Mouse (Mus musculus) liver, embryonic 12.5 days (tissue): ENCODE measurements at regions not wholly inside any gene's neighbourhood (a gene's known extent, or its start where the extent isn't known, plus 50 kb on each side); places are given as distances from the start of the nearest gene placed in this dataset.

Source experiments
- ATAC-seq: fragments of 200-750 bp; cut with Nextera tagmentation; 2 replicates; pipeline ENCODE4 v1.8.0; 2017; ENCODE audit warnings: moderate number of reproducible peaks, mild to moderate bottlenecking, moderate library complexity
- H3K27ac ChIP-seq: fragments of 300-500 bp; sonication (generic); 2 replicates; pipeline ENCODE4 v1.5.1; 2016; ENCODE audit warnings: mild to moderate bottlenecking
- H3K27me3 ChIP-seq: fragments of 300-500 bp; sonication (generic); replicated peaks from 2 replicates; pipeline ENCODE4 v1.6.1; 2016; ENCODE audit warnings: mild to moderate bottlenecking, moderate library complexity
- H3K36me3 ChIP-seq: fragments of 300-500 bp; sonication (generic); 2 replicates; pipeline ENCODE4 v1.6.1; 2016; ENCODE audit warnings: mild to moderate bottlenecking, moderate library complexity
- H3K4me1 ChIP-seq: fragments of 300-500 bp; sonication (generic); 2 replicates; pipeline ENCODE4 v1.6.1; 2016
- H3K4me2 ChIP-seq: fragments of 300-500 bp; sonication (generic); 2 replicates; pipeline ENCODE4 v1.6.1; 2016; ENCODE audit warnings: mild to moderate bottlenecking, moderate library complexity
- H3K4me3 ChIP-seq: fragments of 300-500 bp; sonication (generic); 2 replicates; pipeline ENCODE4 v1.5.1; 2016; ENCODE audit warnings: mild to moderate bottlenecking, moderate library complexity
- H3K9ac ChIP-seq: fragments of 300-500 bp; sonication (generic); 2 replicates; pipeline ENCODE4 v1.6.1; 2016; ENCODE audit warnings: mild to moderate bottlenecking, moderate library complexity
- H3K9me3 ChIP-seq: fragments of 300-500 bp; sonication (generic); replicated peaks from 2 replicates; pipeline ENCODE4 v1.6.1; 2016; ENCODE audit warnings: mild to moderate bottlenecking, moderate library complexity
- WGBS: fragments of 180-500 bp; shearing (Covaris S2); methylation state at CpG from one replicate; pipeline ENCODE4 v1.1.7; 2016; ENCODE audit not compliant: insufficient replicate concordance; 5-methylcytosine and 5-hydroxymethylcytosine counted together

GRCm38 (mm10) chr9:85095234-85095633 is 217.3 kb upstream of the Gm11114 start:
- no peak overlapping the region for H3K4me2 ChIP-seq
- WGBS, result 58% methylated on average over 3 of the region's 3 CpGs
- H3K4me3 ChIP-seq, result no peak overlapping the region
- no peak overlapping the region for H3K9ac ChIP-seq
- H3K36me3 ChIP-seq, result no peaks in the 10 kb centered on the region
- ATAC-seq, result no peak
- H3K27ac ChIP-seq, result no peak overlapping the region
- H3K4me1 ChIP-seq, result no peaks in the 10 kb centered on the region
- no peaks in the 10 kb centered on the region for H3K27me3 ChIP-seq
- H3K9me3 ChIP-seq, result no peaks in the 10 kb centered on the region

- H3K4me1 ChIP-seq, result no peaks in the 10 kb centered on the region
- no peaks in the 10 kb centered on the region for H3K9me3 ChIP-seq
- no peak overlapping the region for H3K4me3 ChIP-seq
- no peak overlapping the region for H3K27ac ChIP-seq
- WGBS, result 58% methylated on average over 4 of the region's 4 CpGs
- ATAC-seq, result no peak
- H3K27me3 ChIP-seq, result no peaks in the 10 kb centered on the region
- no peaks in the 10 kb centered on the region for H3K36me3 ChIP-seq
- no peak overlapping the region for H3K4me2 ChIP-seq
- no peak overlapping the region for H3K9ac ChIP-seq
These were observed 216.1 kb upstream of the Gm11114 start for GRCm38 (mm10) chr9:85096520-85096919.

- no peak overlapping the region for H3K4me3 ChIP-seq
- ATAC-seq, result no peak
- no peak overlapping the region for H3K27ac ChIP-seq
- peaks cover 4% of the 10 kb centered on the region; the same call in 1 of the 2 replicates for H3K4me1 ChIP-seq
- 23% methylated on average over 3 of the region's 3 CpGs for WGBS
- no peak overlapping the region for H3K9ac ChIP-seq
- H3K9me3 ChIP-seq, result no peaks in the 10 kb centered on the region
- no peaks in the 10 kb centered on the region for H3K27me3 ChIP-seq
- no peaks in the 10 kb centered on the region for H3K36me3 ChIP-seq
- no peak overlapping the region for H3K4me2 ChIP-seq
These were observed 199.6 kb upstream of the Gm11114 start for GRCm38 (mm10) chr9:85112928-85113327.

- no peak for ATAC-seq
- H3K4me1 ChIP-seq, result peaks cover 4% of the 10 kb centered on the region; the same call in 1 of the 2 replicates
- no peak overlapping the region for H3K27ac ChIP-seq
- H3K36me3 ChIP-seq, result no peaks in the 10 kb centered on the region
- H3K27me3 ChIP-seq, result no peaks in the 10 kb centered on the region
- H3K9me3 ChIP-seq, result no peaks in the 10 kb centered on the region
- H3K4me2 ChIP-seq, result no peak overlapping the region
- H3K9ac ChIP-seq, result no peak overlapping the region
- H3K4me3 ChIP-seq, result no peak overlapping the region
- 61% methylated on average over 2 of the region's 2 CpGs for WGBS
These were observed 198.3 kb upstream of the Gm11114 start for GRCm38 (mm10) chr9:85114234-85114633.

GRCm38 (mm10) chr9:85120061-85120460 is 192.5 kb upstream of the Gm11114 start:
- H3K4me3 ChIP-seq, result no peak overlapping the region
- H3K27me3 ChIP-seq, result no peaks in the 10 kb centered on the region
- H3K9me3 ChIP-seq, result no peaks in the 10 kb centered on the region
- no peak overlapping the region for H3K9ac ChIP-seq
- no peaks in the 10 kb centered on the region for H3K36me3 ChIP-seq
- no peak overlapping the region for H3K4me2 ChIP-seq
- 10% methylated on average over 1 of the region's 1 CpGs for WGBS
- ATAC-seq, result no peak
- no peak overlapping the region for H3K27ac ChIP-seq
- 0 out of 2 replicates have a peak, but pooled peaks cover 3% of the 10 kb centered on the region for H3K4me1 ChIP-seq

- no peaks in the 10 kb centered on the region for H3K9me3 ChIP-seq
- 0 out of 2 replicates have a peak, but pooled peaks cover 3% of the 10 kb centered on the region for H3K4me1 ChIP-seq
- no peak overlapping the region for H3K27ac ChIP-seq
- H3K9ac ChIP-seq, result no peak overlapping the region
- no peak overlapping the region for H3K4me3 ChIP-seq
- H3K4me2 ChIP-seq, result no peak overlapping the region
- H3K36me3 ChIP-seq, result no peaks in the 10 kb centered on the region
- no peaks in the 10 kb centered on the region for H3K27me3 ChIP-seq
- ATAC-seq, result 0 out of 2 replicates have a peak, but pooled peaks have one; percentile 42
These were observed 191.5 kb upstream of the Gm11114 start for GRCm38 (mm10) chr9:85121059-85121458.

GRCm38 (mm10) chr9:85123706-85124105 is 188.9 kb upstream of the Gm11114 start:
- no peak for ATAC-seq
- H3K27ac ChIP-seq, result no peak overlapping the region
- H3K4me3 ChIP-seq, result no peak overlapping the region
- H3K27me3 ChIP-seq, result no peaks in the 10 kb centered on the region
- no peak overlapping the region for H3K9ac ChIP-seq
- H3K4me1 ChIP-seq, result 0 out of 2 replicates have a peak, but pooled peaks cover 3% of the 10 kb centered on the region
- 75% methylated on average over 3 of the region's 3 CpGs for WGBS
- H3K4me2 ChIP-seq, result no peak overlapping the region
- H3K36me3 ChIP-seq, result no peaks in the 10 kb centered on the region
- H3K9me3 ChIP-seq, result no peaks in the 10 kb centered on the region

GRCm38 (mm10) chr9:85125775-85126174 is 186.8 kb upstream of the Gm11114 start:
- H3K9ac ChIP-seq, result no peak overlapping the region
- no peaks in the 10 kb centered on the region for H3K9me3 ChIP-seq
- 17% methylated on average over 4 of the region's 4 CpGs for WGBS
- no peak overlapping the region for H3K4me2 ChIP-seq
- ATAC-seq, result no peak; the same call in 1 of the 2 replicates
- H3K27ac ChIP-seq, result no peak overlapping the region
- H3K4me1 ChIP-seq, result 0 out of 2 replicates have a peak, but pooled peaks cover 3% of the 10 kb centered on the region
- H3K36me3 ChIP-seq, result no peaks in the 10 kb centered on the region
- no peak overlapping the region for H3K4me3 ChIP-seq
- H3K27me3 ChIP-seq, result no peaks in the 10 kb centered on the region

GRCm38 (mm10) chr9:85126541-85126940 is 186.0 kb upstream of the Gm11114 start:
- no peak overlapping the region for H3K27ac ChIP-seq
- H3K9me3 ChIP-seq, result no peaks in the 10 kb centered on the region
- no peaks in the 10 kb centered on the region for H3K36me3 ChIP-seq
- 61% methylated on average over 6 of the region's 6 CpGs for WGBS
- no peak overlapping the region for H3K9ac ChIP-seq
- H3K27me3 ChIP-seq, result no peaks in the 10 kb centered on the region
- no peak for ATAC-seq
- no peak overlapping the region for H3K4me3 ChIP-seq
- no peaks in the 10 kb centered on the region for H3K4me1 ChIP-seq
- H3K4me2 ChIP-seq, result no peak overlapping the region

- Histone ChIP-seq H3K4me1 (no peaks in the 10 kb centered on the region), H3K27me3 (no peaks in the 10 kb centered on the region), H3K36me3 (no peaks in the 10 kb centered on the region), H3K27ac (no peak overlapping the region), H3K4me2 (no peak overlapping the region), H3K9ac (no peak overlapping the region), H3K9me3 (no peaks in the 10 kb centered on the region), H3K4me3 (no peak overlapping the region)
- 62% methylated on average over 4 of the region's 4 CpGs for WGBS
- no peak for ATAC-seq
These were observed 185.5 kb upstream of the Gm11114 start for GRCm38 (mm10) chr9:85127107-85127506.

GRCm38 (mm10) chr9:85134900-85135299 is 177.7 kb upstream of the Gm11114 start:
- Histone ChIP-seq H3K4me2 (no peak overlapping the region), H3K4me1 (no peaks in the 10 kb centered on the region), H3K27me3 (no peaks in the 10 kb centered on the region), H3K27ac (no peak overlapping the region), H3K9me3 (no peaks in the 10 kb centered on the region), H3K4me3 (no peak overlapping the region), H3K36me3 (no peaks in the 10 kb centered on the region), H3K9ac (no peak overlapping the region)
- ATAC-seq, result no peak
- whole genome bisulfite sequencing, result 60% methylated on average over 1 of the region's 1 CpGs

- no peaks in the 10 kb centered on the region for H3K4me1 ChIP-seq
- no peak overlapping the region for H3K4me3 ChIP-seq
- H3K36me3 ChIP-seq, result no peaks in the 10 kb centered on the region
- 72% methylated on average over 6 of the region's 6 CpGs for WGBS
- no peak for ATAC-seq
- no peaks in the 10 kb centered on the region for H3K9me3 ChIP-seq
- H3K9ac ChIP-seq, result no peak overlapping the region
- no peaks in the 10 kb centered on the region for H3K27me3 ChIP-seq
- H3K27ac ChIP-seq, result no peak overlapping the region
- H3K4me2 ChIP-seq, result no peak overlapping the region
These were observed 175.6 kb upstream of the Gm11114 start for GRCm38 (mm10) chr9:85136715-85137582.
